Mouse (Mus musculus): ENCODE results near the gene Ppp1r15a. TPM values are rescaled to one million over a fixed set of nuclear protein-coding genes. Genes with fewer than 3 reads are reported as not detected.
A peak's percentile ranks its signal among the peaks of the same experiment; 100 is the strongest.

Gene Ppp1r15a
- polyA plus RNA-seq, 1 experiment from 2014 or later: 12.7 TPM

DNA sequence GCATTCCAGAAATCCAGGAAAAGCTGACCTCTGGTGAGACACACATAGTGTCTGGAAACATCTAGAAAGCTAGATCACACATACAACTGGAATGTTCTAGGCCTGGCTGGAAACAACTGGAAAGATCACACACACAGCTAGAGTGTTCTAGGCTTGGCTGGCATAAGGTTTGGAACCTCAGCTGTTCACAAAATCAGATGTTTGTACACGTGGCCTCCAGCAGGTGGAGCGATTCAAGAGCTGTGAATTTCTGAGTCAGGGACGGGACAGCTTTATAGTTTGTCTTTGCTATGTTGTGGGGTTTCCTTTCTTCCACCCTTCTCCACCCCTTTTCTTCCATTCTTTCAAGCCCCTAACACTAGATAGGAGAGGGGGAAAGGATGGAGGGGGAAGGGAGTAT is 49.1 kb downstream of the Ppp1r15a start:
- H3K4me3 ChIP-seq (ENCODE audit: low read depth, low read length): no peak overlapping the region
- H3K9ac ChIP-seq (replicated peaks; ENCODE audit: low read depth, low read length): no peak overlapping the region
- H3K27ac ChIP-seq (ENCODE audit: low read length): no peak overlapping the region
- H3K4me1 ChIP-seq (ENCODE audit: control insufficient read depth, insufficient read depth, low read length): no peaks in the 10 kb centered on the region
- ATAC-seq (ENCODE audit: insufficient number of reproducible peaks, insufficient read depth, low FRiP score, low read depth): no peak
- 8% methylated on average over 3 of the region's 3 CpGs for WGBS
- no peaks in the 10 kb centered on the region for H3K27me3 ChIP-seq (ENCODE audit: control insufficient read depth, insufficient read depth, low read length)
- H3K9me3 ChIP-seq (ENCODE audit: control insufficient read depth, low read depth, low read length): no peaks in the 10 kb centered on the region
- H3K4me2 ChIP-seq (replicated peaks; ENCODE audit: low read depth, low read length): no peak overlapping the region
- no peaks in the 10 kb centered on the region for H3K36me3 ChIP-seq (ENCODE audit: control insufficient read depth, insufficient read depth, low read length)

- Histone ChIP-seq H3K9ac (replicated peaks; ENCODE audit: low read depth, low read length) (no peak overlapping the region), H3K9me3 (ENCODE audit: control insufficient read depth, low read depth, low read length) (no peaks in the 10 kb centered on the region), H3K4me1 (ENCODE audit: control insufficient read depth, insufficient read depth, low read length) (no peaks in the 10 kb centered on the region), H3K27me3 (ENCODE audit: control insufficient read depth, insufficient read depth, low read length) (no peaks in the 10 kb centered on the region), H3K36me3 (ENCODE audit: control insufficient read depth, insufficient read depth, low read length) (no peaks in the 10 kb centered on the region), H3K27ac (ENCODE audit: low read length) (no peak overlapping the region), H3K4me3 (ENCODE audit: low read depth, low read length) (no peak overlapping the region), H3K4me2 (replicated peaks; ENCODE audit: low read depth, low read length) (no peak overlapping the region)
- 50% methylated on average over 1 of the region's 1 CpGs for WGBS
- no peak for ATAC-seq (ENCODE audit: insufficient number of reproducible peaks, insufficient read depth, low FRiP score, low read depth)
These were observed 49.6 kb downstream of the Ppp1r15a start for GRCm38 (mm10) chr7:45476453-45476852.

GRCm38 (mm10) chr7:45475291-45475969 is 50.6 kb downstream of the Ppp1r15a start:
- Histone ChIP-seq H3K4me1 (ENCODE audit: control insufficient read depth, insufficient read depth, low read length) (no peaks in the 10 kb centered on the region), H3K4me3 (ENCODE audit: low read depth, low read length) (no peak overlapping the region), H3K4me2 (replicated peaks; ENCODE audit: low read depth, low read length) (peak overlapping the region; percentile 19; the same call in 1 of the 2 replicates), H3K9ac (replicated peaks; ENCODE audit: low read depth, low read length) (no peak overlapping the region), H3K27ac (ENCODE audit: low read length) (no peak overlapping the region), H3K36me3 (ENCODE audit: control insufficient read depth, insufficient read depth, low read length) (no peaks in the 10 kb centered on the region), H3K27me3 (ENCODE audit: control insufficient read depth, insufficient read depth, low read length) (no peaks in the 10 kb centered on the region), H3K9me3 (ENCODE audit: control insufficient read depth, low read depth, low read length) (no peaks in the 10 kb centered on the region)
- peak; percentile 46; the same call in 1 of the 2 replicates for ATAC-seq (ENCODE audit: insufficient number of reproducible peaks, insufficient read depth, low FRiP score, low read depth)
- 60% methylated on average over 16 of the region's 16 CpGs for WGBS

Other genes starting within 250 kb of the Ppp1r15a start
- not detected in 2 replicates for gene Slc6a21, start 248.8 kb downstream of the Ppp1r15a start, polyA plus RNA-seq (2014; fragmentation: Nextera tagmentation; extraction: Ambion mirVana)
- 18.3 and 23.5 TPM in 2 replicates for gene Trpm4, start 192.5 kb downstream of the Ppp1r15a start, polyA plus RNA-seq (2014; fragmentation: Nextera tagmentation; extraction: Ambion mirVana)
- gene Hrc, start 191.0 kb downstream of the Ppp1r15a start, polyA plus RNA-seq (2014; fragmentation: Nextera tagmentation; extraction: Ambion mirVana): 0.78 and 1.8 TPM in 2 replicates
- gene Ppfia3, start 159.2 kb downstream of the Ppp1r15a start, polyA plus RNA-seq (2014; fragmentation: Nextera tagmentation; extraction: Ambion mirVana): 5.2 and 6.1 TPM in 2 replicates
- gene Lin7b, start 155.7 kb downstream of the Ppp1r15a start, polyA plus RNA-seq (2014; fragmentation: Nextera tagmentation; extraction: Ambion mirVana): 4.2 and 5.1 TPM in 2 replicates
- 118 and 124 TPM in 2 replicates for gene Snrnp70, start 130.5 kb downstream of the Ppp1r15a start, polyA plus RNA-seq (2014; fragmentation: Nextera tagmentation; extraction: Ambion mirVana)
- not detected in 2 replicates for gene Kcna7, start 120.6 kb downstream of the Ppp1r15a start, polyA plus RNA-seq (2014; fragmentation: Nextera tagmentation; extraction: Ambion mirVana)
- 4.1 and 4.5 TPM in 2 replicates for gene Ntf5, start 112.6 kb downstream of the Ppp1r15a start, polyA plus RNA-seq (2014; fragmentation: Nextera tagmentation; extraction: Ambion mirVana)
- 0.52 TPM in 1 of 2 replicates, not detected in the other for gene Lhb, start 105.4 kb downstream of the Ppp1r15a start, polyA plus RNA-seq (2014; fragmentation: Nextera tagmentation; extraction: Ambion mirVana)
- 32.7 and 35.3 TPM in 2 replicates for gene Gys1, start 91.4 kb downstream of the Ppp1r15a start, polyA plus RNA-seq (2014; fragmentation: Nextera tagmentation; extraction: Ambion mirVana)
- 132 and 135 TPM in 2 replicates for gene Ruvbl2, start 88.2 kb downstream of the Ppp1r15a start, polyA plus RNA-seq (2014; fragmentation: Nextera tagmentation; extraction: Ambion mirVana)
- 4,275 and 4,681 TPM in 2 replicates for gene Ftl1, start 66.4 kb downstream of the Ppp1r15a start, polyA plus RNA-seq (2014; fragmentation: Nextera tagmentation; extraction: Ambion mirVana)
- gene Bax, start 59.4 kb downstream of the Ppp1r15a start, polyA plus RNA-seq (2014; fragmentation: Nextera tagmentation; extraction: Ambion mirVana): 67.1 and 83.9 TPM in 2 replicates
- 1.7 and 2.9 TPM in 2 replicates for gene Tulp2, start 44.4 kb downstream of the Ppp1r15a start, polyA plus RNA-seq (2014; fragmentation: Nextera tagmentation; extraction: Ambion mirVana)
- not detected in 2 replicates for gene Gm45808, start 39.5 kb downstream of the Ppp1r15a start, polyA plus RNA-seq (2014; fragmentation: Nextera tagmentation; extraction: Ambion mirVana)
- gene Dhdh, start 37.5 kb downstream of the Ppp1r15a start, polyA plus RNA-seq (2014; fragmentation: Nextera tagmentation; extraction: Ambion mirVana): 2.7 and 3.4 TPM in 2 replicates
- 199 TPM in 2 replicates for gene Nucb1, start 15.9 kb downstream of the Ppp1r15a start, polyA plus RNA-seq (2014; fragmentation: Nextera tagmentation; extraction: Ambion mirVana)
- gene Plekha4, start 62 bp upstream of the Ppp1r15a start, polyA plus RNA-seq (2014; fragmentation: Nextera tagmentation; extraction: Ambion mirVana): 1.5 and 2.6 TPM in 2 replicates
- 1.8 and 1.9 TPM in 2 replicates for gene Hsd17b14, start 28.6 kb upstream of the Ppp1r15a start, polyA plus RNA-seq (2014; fragmentation: Nextera tagmentation; extraction: Ambion mirVana)
- gene Bcat2, start 43.9 kb upstream of the Ppp1r15a start, polyA plus RNA-seq (2014; fragmentation: Nextera tagmentation; extraction: Ambion mirVana): 61.6 and 63.4 TPM in 2 replicates
- 0.36 and 0.55 TPM in 2 replicates for gene Fgf21, start 89.2 kb upstream of the Ppp1r15a start, polyA plus RNA-seq (2014; fragmentation: Nextera tagmentation; extraction: Ambion mirVana)
- gene Fut1, start 91.0 kb upstream of the Ppp1r15a start, polyA plus RNA-seq (2014; fragmentation: Nextera tagmentation; extraction: Ambion mirVana): 0.63 and 0.78 TPM in 2 replicates
- gene Izumo1, start 95.5 kb upstream of the Ppp1r15a start, polyA plus RNA-seq (2014; fragmentation: Nextera tagmentation; extraction: Ambion mirVana): 0.23 and 0.62 TPM in 2 replicates
- gene Rasip1, start 101.2 kb upstream of the Ppp1r15a start, polyA plus RNA-seq (2014; fragmentation: Nextera tagmentation; extraction: Ambion mirVana): 6.2 and 7.8 TPM in 2 replicates
- 7.2 TPM in 2 replicates for gene Mamstr, start 113.7 kb upstream of the Ppp1r15a start, polyA plus RNA-seq (2014; fragmentation: Nextera tagmentation; extraction: Ambion mirVana)
- 5.7 and 6.1 TPM in 2 replicates for gene Fut2, start 140.1 kb upstream of the Ppp1r15a start, polyA plus RNA-seq (2014; fragmentation: Nextera tagmentation; extraction: Ambion mirVana)
- gene Ntn5, start 157.8 kb upstream of the Ppp1r15a start, polyA plus RNA-seq (2014; fragmentation: Nextera tagmentation; extraction: Ambion mirVana): 0.67 and 1.0 TPM in 2 replicates
- gene Sec1, start 168.1 kb upstream of the Ppp1r15a start, polyA plus RNA-seq (2014; fragmentation: Nextera tagmentation; extraction: Ambion mirVana): 4.8 and 5.7 TPM in 2 replicates
- gene Car11, start 173.6 kb upstream of the Ppp1r15a start, polyA plus RNA-seq (2014; fragmentation: Nextera tagmentation; extraction: Ambion mirVana): 10.4 and 11.4 TPM in 2 replicates
- gene Dbp, start 178.8 kb upstream of the Ppp1r15a start, polyA plus RNA-seq (2014; fragmentation: Nextera tagmentation; extraction: Ambion mirVana): 6.4 and 6.7 TPM in 2 replicates
- gene Rpl18, start 189.2 kb upstream of the Ppp1r15a start, polyA plus RNA-seq (2014; fragmentation: Nextera tagmentation; extraction: Ambion mirVana): 1,227 and 1,272 TPM in 2 replicates
- gene Sphk2, start 191.7 kb upstream of the Ppp1r15a start, polyA plus RNA-seq (2014; fragmentation: Nextera tagmentation; extraction: Ambion mirVana): 24.4 TPM in 2 replicates
- gene Fam83e, start 194.9 kb upstream of the Ppp1r15a start, polyA plus RNA-seq (2014; fragmentation: Nextera tagmentation; extraction: Ambion mirVana): 3.1 and 4.1 TPM in 2 replicates
- gene Spaca4, start 199.5 kb upstream of the Ppp1r15a start, polyA plus RNA-seq (2014; fragmentation: Nextera tagmentation; extraction: Ambion mirVana): 0.38 TPM in 1 of 2 replicates, not detected in the other

All from stomach, embryonic 14.5 days (tissue).